Mouse (Mus musculus) lung, postnatal 25 days (tissue): Measurements from ENCODE around the gene Prl7b1.

Source experiments
- DNase-seq: peaks from one replicate; pipeline ENCODE4 v3.0.0; 2022; ENCODE audit warnings: low spot score

The Prl7b1 gene

DNA sequence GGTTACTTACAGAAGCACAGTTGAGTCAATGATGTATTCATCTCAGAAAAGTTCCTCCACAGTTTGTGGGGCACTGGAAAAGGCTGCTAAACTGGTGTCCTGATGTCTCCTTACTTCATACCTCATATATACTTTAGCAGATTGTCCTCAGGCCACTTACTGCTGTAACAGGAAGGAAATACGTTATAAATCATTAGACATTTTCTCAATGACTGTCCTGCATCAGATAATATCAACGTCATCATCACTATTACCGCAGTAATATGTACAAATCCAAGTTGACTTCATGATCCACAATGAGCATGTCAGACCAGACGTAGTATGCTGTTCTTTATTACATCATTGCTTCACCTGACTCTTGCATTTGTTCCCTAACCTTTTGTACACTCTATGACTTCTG lies at the start of gene Prl7b1:
Prl7b1 (minus strand) TSS at position 101 of the 400 bp plus-strand sequence.
- DNase-seq, result no peak

GRCm38 (mm10) chr13:27642393-27642792 lies 32.0 kb upstream of the Prl7b1 start, which contains the start of gene Prl7a1:
Prl7a1 (minus strand) TSS chr13:27642493.
- no peak for DNase-seq

DNA sequence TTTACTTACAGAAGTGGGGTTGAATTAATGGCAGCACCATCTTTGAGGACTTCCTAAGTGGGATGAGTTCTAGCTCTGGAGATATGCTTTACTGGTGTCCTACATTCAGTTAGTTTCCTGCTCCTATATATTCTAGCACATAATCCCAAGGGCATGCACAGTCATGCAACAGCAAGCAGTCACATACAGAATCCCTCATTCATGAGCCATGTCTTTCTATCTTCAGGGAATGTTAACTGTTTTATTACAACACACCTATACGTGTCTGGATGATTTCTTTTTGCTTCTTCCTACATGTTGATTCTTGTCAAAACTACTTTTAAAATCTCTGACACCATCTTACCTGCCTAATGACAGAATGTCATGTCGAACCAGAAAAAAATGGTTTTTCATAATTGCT lies 28.3 kb downstream of the Prl7b1 start, which contains the start of gene Prl8a1:
Prl8a1 (minus strand) TSS at position 101 of the 400 bp plus-strand sequence.
- no peak for DNase-seq

- no peak for DNase-seq
Observed at GRCm38 (mm10) chr13:27564506-27564905, 45.9 kb downstream of the Prl7b1 start, which contains the start of gene Prl8a9. Prl8a9 (minus strand) TSS chr13:27564606.

GRCm38 (mm10) chr13:27553336-27553735 lies 57.0 kb downstream of the Prl7b1 start:
- DNase-seq, result no peak
